Mouse (Mus musculus): Measurements from ENCODE around the gene Dpm1.

DNA sequence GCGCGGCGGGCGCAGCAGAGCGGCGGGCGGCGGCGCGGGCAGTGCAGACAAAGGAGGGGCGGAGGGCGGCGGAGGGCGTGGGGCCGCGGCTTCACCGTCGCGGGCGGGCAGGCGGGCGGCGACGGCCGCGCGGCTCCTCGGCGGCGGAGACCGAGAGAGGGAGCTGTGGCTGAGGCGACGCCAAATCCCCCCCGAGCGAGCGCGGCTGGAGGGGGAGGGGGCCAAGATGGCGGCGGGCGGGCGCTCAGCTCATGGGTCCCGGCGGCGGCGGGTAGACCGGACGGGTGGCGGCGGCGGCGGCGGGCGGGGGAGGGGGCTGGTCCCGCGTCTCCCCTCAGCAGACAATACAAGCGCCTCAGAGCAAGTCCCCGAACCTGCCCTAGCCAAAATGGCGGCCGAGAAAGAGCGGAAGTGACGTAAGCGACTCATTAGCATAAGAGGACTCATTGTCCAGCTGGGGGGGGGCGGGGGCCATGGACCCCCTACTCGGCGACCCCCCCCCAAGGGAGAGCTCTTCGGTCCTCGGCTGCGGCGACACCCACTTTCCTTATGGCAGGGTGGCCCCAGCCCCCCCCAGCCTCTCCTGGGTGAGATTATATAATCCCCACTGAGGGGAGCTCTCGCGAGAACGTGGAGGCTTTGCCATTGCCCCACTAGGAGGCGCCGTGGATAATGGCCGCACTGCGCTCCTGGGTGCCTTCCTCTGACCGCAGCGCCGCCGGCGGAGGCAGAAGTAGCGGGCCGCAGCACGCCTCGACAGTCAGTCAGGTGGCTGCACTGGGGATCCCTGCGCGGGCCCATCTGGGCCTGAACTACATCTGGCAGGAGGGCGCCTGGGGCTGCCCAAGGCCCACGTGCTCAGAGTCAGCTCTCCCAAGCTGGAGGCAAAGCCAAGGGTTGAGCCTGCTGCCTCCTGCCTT, 23.4 kb downstream of the Dpm1 start, which contains the start of gene Adnp:
- no peak for TF ChIP-seq USF1 (IDR thresholded peaks at IDR 0.05; ENCODE audit: low read depth)
- peak; percentile 87 for TF ChIP-seq CTCF (IDR thresholded peaks at IDR 0.05; ENCODE audit: control insufficient read depth, insufficient read depth, insufficient read length)
- peak; percentile 65 for TF ChIP-seq MAX (IDR thresholded peaks at IDR 0.05)
- TF ChIP-seq CEBPB (IDR thresholded peaks at IDR 0.05; ENCODE audit: low read depth) = no peak
- no peak for TF ChIP-seq MYOG (IDR thresholded peaks at IDR 0.05; ENCODE audit: control insufficient read depth, extremely low read depth, insufficient read length)
- no peak for TF ChIP-seq FOSL1 (IDR thresholded peaks at IDR 0.05; ENCODE audit: insufficient read depth, low read length, poor library complexity, severe bottlenecking)
- peak; percentile 13 for TF ChIP-seq MYOD1 (IDR thresholded peaks at IDR 0.05; ENCODE audit: control insufficient read depth, insufficient read length, low read depth)
